Mouse (Mus musculus) natural killer cell, adult 2 months (primary cell): ENCODE data around the gene Etv6.
"Not testable (repeated sequence)": the region's sequence is repeated elsewhere in the genome, so short reads cannot be mapped to it uniquely, and the experiment has no call there.

ENCODE experiments used
- DNase-seq, 2 experiments: peaks; one replicate each; pipeline ENCODE4 v3.0.0; 2022; ENCODE audit warnings: low spot score in 2 of 2

Gene Etv6

DNA sequence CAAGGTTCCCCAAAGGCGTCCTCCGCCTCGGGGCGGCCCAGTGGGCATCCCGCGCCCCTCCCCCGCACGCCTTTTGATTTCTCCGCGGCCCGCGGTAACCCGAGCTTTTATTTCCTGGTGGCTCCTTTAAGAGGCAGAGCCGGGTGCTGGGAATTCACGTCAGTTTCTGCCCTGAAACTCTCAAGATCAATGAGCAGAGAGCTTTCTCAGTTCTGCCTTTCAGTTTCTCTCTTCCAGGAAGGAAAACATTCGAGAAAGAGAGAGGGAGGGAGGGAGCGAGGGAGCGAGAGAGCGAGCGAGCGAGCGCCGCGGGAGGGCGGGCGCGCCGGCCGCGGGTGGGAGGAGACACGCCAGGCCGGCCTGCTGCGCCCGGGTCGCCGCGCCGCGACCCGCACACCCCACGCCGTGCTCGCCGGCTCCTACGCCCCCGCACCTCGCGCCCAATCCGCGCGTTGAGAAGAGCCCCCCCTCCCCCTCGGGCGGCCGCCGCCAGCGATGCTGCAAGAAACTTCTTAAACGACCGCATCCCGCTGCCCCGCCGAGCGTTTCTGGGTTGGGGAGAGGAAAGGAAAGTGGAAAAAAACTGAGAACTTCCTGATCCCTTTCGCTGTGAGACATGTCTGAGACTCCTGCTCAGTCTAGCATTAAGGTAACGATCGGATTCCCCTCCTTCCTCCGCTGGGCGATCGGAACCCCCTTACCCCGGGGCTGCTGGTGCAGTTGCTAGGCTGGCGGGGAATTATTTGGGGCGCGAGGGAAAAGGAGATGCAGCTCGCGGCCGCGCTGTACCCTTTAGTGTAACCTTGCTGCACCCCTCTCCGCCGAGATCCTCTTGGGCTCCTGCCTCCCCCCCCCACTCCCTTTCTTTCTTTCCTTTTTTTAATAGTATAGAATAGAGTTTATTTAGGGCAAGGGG is at the start of gene Etv6:
TSS of gene Etv6 (plus strand) at position 211 of the 916 bp plus-strand sequence.
- DNase-seq: peak in 1 of 2 experiments; percentile 64

DNA sequence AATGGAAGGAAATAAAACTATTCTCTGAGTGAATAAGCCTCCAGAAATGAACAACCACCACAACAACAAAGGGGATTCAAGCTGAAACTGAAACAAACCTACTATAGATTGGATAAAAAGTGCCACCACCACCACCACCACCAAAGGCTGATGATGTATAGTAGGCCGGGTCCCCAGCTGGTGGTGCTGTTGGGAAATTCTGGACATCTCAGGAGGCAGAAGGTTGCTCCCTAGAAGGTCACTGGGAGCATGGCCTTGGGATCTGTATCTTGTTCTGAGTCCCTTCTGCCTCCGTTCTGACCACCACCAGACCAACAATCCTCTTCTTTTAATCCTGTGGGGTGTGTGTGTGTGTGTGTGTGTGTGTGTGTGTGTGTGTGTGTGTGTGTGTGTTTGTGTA is 49.3 kb upstream of the Etv6 start:
- no peak for DNase-seq

DNA sequence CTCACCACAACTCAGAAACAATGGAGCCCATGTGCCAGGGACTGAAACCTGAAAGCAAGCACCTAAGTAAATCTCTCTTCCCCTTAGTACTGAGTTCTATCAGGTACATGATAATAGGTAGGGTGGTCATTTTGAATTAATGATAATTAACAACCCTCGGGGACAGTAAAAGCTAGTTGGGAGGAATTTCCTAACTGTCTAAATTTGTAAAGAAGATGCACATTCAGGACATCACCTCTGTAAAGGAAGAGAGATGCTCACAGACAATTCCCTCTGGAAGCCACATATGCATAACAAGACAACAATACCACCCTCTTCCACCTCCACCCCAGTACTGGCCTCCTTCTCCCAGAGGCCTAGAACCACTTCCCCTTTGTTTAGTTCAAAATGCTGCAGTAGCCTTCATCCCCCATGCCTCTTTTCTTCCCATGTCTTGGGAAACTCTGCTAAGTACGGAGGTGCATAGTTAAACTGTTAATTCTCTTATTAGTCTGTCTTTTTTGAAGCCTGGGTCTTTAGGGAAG is 48.4 kb upstream of the Etv6 start:
- no peak for DNase-seq

DNA sequence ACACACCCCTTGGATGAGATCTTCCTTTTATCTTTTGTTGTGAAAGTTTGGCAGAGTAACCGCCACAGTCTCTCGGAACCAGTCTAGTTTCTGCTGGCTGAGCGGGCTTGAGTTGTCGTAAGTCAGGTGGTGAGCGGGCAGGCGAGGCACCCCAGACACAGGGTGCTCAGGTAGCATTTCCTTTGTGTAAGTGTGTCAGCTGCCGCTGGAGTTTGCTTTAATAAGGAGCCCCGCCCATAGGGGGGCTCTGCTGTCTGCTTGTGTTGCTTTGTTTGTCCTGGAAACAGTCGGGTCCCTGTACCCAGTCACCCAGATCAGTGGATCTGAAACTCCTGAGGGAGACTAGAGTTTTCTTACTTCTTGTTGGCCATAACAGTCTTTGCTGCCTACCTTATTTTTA is 47.5 kb upstream of the Etv6 start:
- no peak for DNase-seq

DNA sequence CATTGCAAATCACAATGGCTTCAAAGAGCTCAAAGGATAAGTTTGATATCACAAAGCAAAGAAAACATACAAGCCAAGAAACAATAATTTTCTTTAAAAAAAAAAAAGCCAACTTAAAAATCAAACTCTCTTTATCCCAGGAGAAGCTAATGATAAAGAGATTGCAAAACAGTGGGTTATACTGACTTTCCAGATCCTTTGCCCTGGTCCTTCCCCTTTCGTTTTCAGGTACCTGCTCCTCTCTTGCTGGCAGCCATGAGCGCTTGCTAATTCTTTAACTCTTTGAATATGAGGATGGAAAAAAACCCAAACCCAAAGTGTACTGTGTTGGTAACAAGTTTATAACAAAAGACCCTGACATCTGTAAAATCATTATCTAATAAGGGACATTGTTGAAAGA is 38.0 kb upstream of the Etv6 start:
- no peak for DNase-seq

DNA sequence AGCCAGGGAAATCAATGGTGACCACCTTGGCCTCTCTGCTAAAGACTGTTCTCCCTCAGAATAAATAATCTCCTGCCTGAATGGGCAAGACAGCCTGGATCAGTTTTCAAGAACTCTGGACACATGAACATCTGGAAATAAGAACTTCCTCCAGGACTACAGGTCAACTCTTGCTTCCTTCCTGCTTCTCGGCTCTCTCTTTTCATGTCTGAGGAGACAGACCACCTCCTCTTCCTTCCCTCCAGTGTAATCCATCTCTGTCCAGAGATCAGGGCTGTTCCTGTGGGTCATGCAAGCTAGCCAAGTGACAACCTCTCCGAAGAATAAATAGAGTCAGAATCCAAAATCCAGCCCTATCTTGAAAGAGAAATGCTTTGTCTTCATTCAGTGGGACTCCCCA is 37.6 kb upstream of the Etv6 start:
- DNase-seq: no peak

DNA sequence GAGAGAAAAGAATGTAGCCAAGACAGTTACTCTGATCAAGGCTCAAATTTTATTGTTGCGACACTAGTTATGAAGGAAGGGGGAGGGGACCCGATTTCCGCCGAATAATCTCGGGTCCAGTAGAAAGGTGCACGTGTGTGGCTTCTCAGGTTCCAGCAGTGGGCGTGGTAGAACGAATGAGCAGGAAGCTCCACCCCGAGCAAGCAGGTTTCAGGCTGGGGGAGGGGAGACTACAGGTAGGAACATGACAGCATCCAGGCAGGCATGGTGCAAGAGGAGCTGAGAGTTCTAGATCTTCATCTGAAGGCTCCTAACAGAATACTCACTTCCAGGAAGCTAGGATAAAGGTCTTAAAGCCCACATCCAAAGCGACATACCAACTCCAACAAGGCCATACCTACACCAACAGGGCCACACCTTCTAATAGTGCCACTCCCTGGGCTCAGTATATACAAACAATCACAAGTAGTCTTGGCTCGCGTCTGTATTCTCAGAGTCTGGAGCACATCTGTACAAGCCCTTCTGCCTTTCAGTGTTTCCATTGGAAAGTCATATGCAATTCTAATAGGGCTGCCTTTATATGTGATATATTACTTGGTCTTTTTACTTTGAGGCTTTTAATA is 20.9 kb upstream of the Etv6 start:
- not testable (repeated sequence) for DNase-seq

DNA sequence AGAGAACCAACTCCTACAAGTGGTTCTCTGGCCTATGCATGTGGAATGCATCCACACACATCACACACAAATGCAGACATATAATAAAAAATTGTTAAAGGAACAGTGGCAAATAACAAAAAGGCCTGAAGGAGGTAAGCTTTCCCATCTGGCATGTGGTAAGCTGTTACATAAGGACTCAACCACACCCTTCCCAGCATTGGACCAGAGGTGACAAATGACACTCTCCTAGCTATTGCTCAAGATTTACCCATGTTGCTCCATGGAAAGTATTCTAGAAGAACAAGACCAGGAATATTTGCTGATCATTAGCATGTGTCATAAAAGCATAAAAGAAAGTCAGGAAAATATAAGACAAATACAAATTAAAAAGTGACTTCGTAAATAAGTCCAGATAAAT is 16.7 kb upstream of the Etv6 start:
- no peak for DNase-seq

DNA sequence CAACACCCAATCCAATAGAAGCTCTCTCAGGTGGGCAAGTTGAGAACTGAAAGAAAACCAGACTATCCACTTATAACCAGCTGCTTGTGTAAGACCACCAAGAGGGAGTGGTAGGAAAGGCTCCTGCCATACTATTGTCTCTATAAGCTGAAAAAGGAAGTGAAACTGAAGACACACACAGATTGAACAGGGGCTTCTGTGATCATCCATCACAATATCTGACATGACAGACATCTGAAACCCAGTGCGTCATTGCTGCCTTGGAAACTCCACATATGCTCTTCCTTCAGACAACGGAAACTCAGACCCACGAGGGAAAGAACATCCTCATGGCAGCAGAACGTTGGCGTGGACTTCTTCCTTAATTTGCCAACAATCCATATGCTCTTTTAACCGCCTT is 14.7 kb upstream of the Etv6 start:
- DNase-seq: no peak

DNA sequence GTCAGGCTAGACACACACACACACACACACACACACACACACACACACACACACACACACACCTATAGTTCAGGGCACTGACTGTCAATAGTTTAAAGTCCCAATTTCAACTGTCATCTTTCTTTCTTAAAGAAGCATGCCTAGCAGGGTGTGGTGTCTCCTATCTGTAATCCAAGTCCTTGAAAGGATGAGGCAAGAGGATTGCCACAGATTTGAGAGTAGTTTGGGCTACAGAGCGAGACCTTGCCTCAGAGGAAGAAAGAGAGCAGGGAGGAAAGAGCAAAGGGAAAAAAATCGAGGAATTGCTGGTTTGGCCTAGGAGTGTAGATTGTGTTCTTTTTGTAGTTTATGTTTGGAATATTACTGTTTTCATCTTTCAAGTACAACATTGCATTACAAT is 9.2 kb upstream of the Etv6 start:
- DNase-seq: no peak

DNA sequence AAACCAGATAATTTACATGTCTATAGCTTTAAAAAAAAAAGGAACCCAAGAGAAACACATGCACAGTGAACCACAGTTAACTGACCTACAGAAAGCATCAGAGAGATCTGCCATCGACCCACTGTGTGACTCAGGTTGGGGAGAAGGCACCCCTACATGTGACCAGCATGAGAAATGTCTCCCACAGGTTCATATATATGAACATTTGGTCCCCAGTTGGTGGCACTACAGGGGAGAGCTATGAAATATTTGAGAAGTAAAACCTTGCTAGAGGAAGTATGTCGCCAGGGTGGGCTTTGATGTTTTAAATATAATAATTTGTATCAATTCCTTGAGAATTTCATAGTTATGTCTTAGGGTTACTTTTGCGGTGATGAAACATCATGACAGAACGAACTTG is 8.5 kb upstream of the Etv6 start:
- DNase-seq: no peak

DNA sequence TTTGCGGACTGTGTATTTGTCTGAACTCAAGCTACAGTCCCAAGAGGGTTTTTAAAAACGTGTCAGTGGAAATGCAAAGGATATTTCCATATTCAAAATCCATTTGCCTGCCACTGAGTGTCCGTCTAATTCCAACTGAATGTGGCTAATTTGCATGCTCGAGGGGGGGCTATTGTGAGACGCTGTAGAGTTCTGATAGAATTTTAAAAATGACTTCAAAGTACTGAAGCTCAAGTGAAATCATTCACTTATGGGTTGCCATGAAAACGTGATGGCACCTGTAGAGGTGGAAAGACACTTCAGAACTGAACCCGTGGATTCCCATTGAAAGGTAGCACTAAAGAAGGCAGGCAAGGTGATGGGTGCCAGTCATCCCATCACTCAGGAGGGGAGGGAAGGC is 3.0 kb upstream of the Etv6 start:
- no peak for DNase-seq

DNA sequence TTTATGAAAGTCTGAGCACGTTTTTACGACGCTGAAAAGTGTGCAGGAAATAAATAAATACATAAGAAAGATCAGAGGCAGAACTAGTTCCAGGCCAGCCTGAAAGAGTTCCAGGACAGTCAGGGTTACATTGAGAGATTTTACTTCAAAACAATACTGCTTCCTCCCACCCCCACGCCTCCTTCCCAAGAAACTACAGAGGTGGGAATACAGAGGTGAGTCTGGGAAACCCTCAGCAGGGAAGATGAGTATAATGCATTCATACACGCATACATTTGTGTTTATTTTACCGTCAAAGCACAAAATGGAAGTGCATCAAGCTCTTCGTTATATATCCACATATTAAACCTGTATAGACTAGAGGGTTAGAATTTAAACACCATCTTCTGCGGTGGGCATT is 1.1 kb upstream of the Etv6 start:
- DNase-seq: no peak

DNA sequence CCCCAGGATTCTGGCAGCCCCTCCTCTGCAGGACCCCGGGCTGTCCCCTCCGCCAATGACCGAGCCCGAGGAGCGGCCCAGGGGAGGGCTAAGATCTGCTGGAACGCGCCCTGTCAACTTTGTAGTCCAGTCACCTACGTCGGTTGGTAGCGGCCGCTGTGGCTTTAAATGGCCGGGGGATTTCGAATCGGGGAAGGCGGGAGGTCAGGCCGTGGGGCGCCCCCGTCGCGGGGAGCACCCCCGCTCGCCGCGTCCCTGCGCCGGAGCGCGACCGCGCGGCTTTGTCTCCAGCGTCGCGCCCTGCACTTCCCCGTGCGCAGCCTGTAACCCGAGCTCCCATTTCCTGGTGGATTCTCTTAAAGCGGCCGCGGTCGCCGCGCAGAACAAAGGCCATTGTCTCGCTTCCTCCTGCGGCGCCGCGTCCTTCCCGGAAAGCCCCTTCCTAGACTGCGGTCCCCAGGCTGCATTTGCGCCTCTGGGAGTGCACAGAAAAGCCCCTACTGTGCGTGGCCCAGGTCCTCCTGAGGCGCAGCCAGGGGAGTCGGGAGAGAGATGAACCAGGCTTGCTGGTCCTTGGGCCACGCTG is 503 bp upstream of the Etv6 start:
- peak; percentile 74 to 79 for DNase-seq

DNA sequence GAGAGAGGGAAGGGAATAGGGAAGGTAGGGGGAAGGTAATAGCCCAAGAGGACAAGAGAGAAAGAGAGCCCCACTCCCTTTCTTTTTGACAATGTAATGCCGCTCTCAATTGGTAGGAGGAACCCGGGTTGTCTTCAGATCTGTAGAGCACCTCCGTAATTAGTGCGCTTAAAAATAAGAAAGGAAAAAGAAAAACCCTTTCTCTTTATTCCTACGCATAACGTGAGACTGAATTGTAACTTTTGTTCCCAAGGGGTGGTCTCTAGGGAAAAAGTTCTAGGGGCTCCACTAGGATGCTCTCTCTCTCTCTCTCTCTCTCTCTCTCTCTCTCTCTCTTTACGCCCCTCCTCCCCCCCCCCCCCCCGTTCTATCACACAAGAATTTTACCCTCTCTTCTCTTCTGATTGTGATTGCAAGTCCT is 1.0 kb downstream of the Etv6 start:
- no peak for DNase-seq

DNA sequence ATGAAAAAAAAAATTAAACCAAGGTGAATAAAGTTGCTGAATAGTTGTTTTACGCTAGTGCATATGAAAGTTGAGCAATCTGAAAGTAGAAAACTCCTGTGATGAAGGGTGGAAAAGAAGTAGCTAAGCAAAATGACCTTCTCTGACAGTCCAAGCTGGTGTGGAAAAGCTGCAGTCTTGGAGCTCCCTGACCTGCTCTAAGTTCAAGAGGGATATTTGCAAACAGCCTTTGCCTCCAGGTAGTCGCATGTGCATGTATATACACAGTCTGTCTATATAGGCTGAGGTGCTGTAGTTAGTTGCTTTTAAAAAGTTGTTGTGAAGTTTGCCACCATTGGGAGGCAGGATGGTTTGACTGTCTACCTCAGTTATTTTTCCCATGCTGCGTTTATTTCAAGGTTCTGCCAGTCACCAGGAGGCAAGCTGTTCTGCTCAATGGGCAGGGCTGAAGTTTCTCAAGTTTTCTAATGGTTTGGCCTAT is 1.5 kb downstream of the Etv6 start:
- no peak for DNase-seq

DNA sequence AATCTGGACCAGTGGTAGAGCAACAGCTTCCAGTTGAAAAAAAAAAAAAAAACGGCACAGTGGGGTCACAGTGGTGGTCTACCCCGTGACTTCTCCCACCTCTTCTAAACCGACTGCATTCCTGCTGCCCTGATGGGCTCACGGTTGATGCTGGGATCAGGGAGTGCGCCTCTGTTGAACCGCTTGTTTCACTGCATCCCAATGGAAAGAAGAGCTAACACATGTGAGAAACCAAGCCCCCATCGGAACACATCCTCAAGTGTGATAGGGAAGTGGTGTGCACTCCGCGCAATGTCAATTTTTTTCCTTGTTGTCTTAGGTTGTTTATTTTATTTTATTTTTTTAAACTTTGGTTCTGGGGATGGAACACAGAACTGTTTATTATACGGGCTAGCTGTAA is 2.5 kb downstream of the Etv6 start:
- DNase-seq: no peak

DNA sequence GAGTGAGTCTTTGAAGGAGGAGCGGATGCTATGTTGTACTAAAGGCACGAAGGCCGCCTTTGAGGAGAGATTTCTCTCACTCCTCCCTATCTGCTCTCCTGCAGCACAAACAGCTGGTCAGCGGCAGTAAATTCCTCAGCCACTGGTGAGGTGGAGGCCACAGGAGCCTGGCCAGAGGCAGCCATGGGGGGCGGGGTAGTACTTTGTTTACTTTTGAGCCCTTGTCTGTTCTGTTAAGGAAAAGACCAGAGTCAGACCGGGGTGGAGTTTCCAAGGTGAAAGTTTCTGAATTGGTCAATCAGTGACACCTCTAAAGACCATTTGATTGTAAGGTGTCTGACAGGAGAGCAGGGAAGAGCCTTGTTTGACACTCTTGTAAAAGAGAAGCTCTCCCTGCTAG is 3.4 kb downstream of the Etv6 start:
- no peak for DNase-seq

DNA sequence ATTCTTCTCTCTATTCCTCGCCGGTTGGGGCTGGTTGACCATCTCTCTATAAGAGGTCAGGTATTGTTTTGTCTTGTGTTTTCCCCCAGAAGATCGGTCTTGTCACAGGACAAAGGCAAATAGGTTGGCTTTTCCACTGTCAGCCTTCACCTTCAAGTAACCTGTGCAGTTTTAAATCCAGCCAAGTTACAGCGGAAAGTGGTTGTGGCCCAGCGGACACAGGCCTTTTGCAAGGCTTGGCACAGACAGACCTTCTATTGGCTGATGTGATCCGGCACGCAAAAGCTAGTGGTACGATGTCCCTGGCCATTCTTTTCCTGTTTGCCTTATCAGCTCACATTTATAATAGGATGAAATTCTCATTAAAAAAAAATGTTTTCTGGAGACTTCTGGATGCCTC is 3.9 kb downstream of the Etv6 start:
- no peak for DNase-seq

DNA sequence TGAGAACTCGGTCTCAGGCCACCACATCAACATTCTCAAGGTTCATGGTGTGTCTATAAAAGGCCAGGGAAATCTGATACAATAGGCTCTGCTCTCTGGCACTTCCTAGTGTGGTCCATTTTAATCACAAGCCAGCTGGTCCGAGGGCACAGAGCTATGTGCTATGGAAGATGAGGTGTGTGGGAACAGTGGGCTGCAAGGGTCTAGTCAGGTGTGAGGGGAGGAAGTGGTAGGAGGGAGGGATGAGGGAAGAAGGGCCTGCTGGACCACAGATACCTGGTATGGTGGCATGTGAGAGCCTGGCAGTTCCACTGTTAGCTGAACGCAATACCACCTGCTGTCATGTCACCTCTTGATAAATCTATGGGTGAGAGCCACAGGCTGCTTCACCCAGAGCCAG is 4.8 kb downstream of the Etv6 start:
- DNase-seq: no peak

DNA sequence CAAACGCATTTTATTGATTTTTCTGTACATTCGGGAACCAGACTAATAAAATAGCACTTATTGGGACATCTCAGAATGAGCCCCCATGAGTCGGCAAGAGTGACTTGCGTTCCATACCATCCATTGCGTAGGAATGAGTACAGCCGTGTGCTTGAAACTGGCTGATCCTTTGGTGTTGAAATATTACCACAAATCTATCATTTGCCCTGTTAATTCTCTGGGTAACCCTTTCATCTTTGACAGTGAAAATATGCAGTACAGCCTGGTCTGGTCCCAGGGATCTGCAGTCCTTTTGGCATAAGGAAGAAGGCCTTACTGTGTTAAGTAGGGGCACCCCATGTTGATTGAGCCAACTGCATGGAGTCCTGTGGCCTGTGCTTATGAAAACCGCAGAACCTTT is 5.8 kb downstream of the Etv6 start:
- DNase-seq: no peak

DNA sequence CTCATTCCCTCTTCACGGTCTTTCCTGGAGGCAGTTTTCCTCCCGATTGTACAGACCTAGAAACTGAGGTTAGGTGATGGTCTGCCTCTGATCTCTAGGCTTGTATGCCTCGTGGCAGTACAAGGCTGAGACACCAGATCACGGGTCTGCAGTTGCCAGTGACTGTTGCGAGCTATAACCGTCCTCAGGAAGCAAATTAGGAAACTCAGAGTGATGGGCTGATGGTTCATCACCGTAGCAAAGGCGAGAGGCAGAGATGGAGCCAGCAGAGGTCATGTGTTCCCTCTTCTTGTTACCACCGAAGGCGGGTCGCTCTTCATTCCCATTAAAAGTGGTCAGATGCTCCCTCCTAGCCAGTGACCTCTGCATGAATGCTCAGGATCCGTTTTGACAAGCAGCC is 6.4 kb downstream of the Etv6 start:
- DNase-seq: no peak

DNA sequence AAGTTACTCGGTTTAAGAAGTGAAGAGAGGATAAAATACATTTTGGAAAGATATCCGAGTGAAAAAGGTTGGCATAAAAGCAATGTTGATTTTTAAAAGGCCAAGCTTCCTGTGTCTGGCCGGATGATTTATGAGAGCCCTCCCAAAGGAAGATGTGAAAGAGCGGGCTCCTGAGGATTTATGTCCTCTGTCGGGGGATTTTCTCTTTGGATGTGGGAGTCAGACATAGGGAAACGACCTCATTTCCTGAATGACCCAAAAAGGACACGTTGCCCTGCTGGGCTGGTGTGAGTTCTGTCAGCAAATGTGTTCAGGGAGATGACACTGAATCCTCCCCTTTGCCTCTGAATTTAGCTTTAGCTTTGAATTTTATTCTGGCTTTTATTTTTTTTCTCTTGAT is 8.0 kb downstream of the Etv6 start:
- DNase-seq: no peak
